Mouse (Mus musculus) retina, adult 2 months (tissue): ENCODE results near the gene Ell.

Experiments used
- DNase-seq: peaks from one replicate; pipeline ENCODE4 v3.0.0-alpha.2; 2012; ENCODE audit warnings: low read depth, low spot score

The Ell gene

DNA sequence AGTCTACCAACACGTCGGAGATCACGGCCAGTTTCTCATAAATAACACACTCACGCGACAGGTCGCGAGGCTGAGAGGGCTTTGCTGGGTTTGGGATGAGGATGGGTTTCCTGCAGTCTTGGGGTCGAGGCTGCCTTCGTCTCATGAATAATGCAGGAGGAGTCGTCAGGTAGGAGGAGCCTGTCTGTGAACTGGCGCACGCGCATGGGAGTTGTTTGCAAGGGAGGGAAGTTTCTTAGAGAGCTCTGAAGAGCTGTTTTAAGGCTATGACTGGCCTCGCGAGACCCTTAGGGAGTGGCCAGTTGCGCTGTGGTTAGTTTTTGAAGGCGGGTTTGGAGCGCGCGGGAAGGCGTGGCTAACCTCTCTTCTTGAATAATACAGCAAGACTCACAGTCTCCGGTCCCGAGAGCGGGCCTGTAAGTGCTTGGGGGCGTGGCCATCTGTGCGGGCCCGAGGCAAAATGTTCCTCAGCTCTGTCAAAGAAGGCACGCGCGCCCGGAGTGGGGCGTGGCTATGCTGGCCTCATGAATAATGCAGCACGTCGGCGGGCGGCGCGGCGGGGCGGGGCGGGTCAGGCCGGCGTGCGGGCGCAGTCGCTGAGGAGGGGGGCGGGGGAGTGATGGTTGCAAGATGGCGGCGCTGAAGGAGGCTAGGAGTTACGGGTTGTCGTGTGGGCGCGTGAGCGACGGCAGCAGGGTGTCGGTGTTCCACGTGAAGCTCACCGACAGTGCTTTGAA, at the start of gene Ell:
Gene Ell (plus strand): TSS at position 381 of the 737 bp plus-strand sequence.
- peak; percentile 90 for DNase-seq

DNA sequence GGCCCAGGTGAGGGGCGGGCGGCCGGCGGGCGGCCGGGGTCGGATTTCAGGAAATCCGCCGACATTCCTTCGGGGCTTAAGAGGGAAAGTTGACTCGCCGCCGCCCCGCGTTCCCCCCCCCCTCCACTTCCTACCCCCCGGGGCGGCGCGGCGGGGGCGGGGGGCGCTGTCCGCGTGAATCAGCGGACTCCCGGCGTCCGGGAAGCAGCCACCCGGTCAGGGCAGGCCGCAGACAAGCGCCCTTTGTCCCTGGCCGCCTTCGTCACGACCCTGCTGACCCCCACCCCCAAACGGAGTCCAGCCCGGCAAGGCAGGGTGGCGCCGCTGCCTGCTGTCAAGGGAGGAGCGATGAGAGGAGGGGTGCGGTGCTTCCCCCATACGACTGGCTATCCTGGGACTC, 49.7 kb upstream of the Ell start:
- DNase-seq = no peak

DNA sequence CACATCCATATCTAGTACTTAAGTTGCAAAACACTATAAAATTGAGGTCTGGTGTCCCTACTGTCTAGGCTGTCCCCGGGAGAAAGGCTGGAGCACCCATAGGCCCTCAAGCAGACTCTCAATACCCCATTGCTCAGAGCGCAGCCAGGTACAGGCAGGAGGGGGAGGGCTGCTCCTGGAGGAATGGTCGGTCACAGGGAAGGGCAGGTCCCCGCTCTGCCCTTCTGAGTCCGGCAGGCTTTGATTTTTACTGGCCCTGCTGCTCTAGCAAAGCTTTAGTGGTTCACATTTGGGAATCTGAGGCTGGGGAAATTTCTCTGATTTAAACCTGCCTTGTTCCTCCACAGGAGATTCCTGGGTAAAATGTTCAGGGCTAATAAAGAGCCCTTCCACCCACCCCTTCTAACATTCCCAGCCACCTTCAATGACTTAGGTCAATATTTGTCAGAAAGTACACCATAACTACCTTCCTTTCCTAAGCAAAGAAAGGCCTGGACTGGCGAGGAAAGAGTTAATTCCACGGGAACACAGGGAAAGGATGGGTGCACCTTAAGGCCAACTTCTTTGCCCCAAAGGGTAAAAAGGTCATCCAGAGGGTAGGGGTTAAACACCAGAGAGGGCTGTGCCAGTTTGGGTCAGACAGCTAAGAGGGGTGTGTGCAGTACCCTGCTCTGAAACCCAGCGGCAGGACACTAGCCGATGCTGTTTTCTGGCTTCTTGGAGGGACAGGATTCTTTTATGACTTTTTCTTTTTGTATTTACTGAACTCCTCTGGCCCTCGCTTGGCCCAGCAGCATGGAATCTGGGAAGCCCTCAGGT, 49.0 kb upstream of the Ell start:
- DNase-seq = no peak

DNA sequence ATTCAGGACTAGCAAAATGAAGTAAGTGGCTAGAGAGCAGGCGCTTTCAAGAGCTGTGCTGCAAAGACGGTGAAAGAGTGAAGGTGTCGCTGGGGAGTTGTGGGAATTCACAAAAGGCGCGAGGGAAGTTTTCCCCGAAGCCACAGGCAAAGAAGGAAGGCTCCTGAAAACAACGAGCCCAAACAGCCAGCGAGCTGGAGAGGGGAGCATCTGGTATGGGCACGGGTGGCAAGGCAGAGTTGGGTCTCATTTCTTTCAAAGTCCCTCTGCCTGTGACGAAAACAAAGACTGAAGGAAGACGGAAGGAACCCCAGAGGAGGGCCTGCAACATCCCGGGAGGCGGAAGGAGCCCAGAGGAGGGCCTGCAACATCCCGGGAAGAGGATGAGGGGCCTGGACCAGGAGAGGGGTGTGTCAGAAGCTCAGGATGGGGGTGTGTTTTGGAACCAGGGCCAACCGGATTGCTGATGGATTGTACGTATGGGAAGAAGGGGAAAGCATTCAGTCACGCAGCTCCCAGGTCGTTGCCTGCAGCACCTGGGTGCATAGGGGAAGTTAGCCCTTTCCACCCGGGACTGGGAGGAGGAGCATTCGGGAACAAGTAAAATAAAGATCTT, 48.3 kb upstream of the Ell start:
- DNase-seq = no peak

DNA sequence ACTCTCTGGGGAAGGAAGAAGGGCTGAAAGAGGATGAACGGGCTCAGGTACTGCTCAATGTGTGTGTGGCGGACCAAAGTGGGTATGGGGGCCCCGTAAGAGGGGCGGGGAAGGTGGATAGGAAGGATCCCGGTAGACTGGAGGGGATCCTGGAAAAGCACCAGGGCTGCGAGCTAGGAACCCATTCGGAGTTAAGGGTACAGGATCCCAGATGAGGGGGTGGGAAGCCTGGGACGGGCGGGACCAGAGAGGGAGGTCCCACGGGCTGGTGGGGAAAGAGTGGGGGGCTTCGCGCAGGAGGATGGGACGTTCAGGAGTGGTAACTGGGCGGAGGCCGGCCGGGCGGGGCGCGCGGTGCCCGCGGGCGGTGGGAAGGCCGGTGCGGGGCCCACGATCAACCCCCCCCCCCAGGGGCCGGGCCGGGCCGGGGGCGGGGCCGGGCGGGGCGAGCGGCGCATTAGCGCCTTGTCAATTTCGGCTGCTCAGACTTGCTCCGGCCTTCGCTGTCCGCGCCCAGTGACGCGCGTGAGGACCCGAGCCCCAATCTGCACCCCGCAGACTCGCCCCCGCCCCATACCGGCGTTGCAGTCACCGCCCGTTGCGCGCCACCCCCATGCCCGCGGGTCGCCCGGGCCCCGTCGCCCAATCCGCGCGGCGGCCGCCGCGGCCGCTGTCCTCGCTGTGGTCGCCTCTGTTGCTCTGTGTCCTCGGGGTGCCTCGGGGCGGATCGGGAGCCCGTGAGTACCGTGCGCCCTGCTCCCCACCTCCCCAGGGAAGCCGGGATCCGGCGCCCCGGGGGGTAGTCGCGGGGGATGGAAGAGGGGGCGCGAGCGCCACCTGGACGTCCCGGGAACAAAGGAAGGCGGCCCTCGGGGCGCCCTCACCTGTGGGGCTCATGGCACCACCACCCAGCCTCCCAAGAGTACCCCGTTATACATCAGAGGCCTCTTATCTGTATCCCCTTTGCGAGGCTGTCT, 46.3 kb upstream of the Ell start, which contains the start of gene Crlf1:
Gene Crlf1 (plus strand): TSS at position 495 of the 977 bp plus-strand sequence.
- no peak for DNase-seq

DNA sequence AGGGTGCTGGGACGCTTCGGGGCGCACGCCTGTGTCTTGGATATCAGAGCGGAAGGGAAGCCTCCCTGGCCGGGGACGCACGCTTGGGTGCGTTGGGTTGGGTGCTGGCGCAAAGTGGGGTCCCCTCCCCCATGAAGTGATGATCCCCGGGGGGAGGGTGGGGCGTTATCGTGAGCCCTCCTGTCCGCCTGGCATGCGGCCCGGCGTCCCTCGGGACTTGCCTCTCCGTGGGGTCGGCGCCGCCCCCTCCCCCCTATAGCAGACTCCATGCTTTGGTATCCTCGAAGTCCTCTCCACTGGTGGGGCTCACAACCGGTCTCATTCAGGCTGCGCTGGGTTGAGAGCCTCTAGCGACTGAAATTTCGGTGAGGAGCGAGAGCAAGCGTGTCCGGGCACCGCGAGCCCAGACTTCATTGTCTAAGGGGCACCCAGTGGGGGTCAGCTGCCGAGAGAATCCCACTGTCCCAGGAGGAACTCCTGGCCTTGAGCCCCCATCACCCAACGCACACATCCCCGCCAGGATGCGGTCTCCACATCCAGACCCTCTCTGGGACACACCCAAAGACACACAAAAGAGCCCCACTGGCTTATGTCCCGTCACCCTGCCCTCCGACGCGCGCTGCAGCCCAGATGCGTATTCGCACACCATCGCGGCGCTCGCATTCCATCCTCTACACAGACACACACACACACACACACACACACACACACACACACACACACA, 45.4 kb upstream of the Ell start:
- no peak for DNase-seq

DNA sequence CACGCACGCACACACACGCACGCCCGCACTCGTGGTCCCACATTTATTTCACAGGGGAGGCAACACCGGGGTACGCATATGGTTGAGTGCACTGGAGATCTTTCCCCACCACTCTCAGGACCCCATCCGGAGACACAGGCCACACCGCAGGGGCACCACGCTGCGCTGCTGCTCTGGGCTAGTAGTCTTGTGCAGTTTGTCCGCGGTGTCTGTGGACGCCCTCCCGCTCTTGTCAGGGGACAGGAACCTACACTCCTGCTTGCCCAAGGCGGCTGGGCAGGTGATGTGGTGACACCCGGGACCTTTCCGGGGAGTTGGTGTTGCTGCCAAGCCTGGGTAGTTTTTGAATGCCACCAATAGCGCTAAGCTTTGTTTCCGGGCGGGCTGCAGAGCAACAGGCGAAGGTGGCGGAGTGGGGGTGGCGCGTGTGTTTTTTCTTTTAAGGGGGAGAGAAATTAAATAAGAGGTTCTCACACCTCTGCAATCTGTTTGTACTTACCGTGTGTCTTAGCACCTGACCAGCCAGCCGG, 44.8 kb upstream of the Ell start:
- no peak for DNase-seq

DNA sequence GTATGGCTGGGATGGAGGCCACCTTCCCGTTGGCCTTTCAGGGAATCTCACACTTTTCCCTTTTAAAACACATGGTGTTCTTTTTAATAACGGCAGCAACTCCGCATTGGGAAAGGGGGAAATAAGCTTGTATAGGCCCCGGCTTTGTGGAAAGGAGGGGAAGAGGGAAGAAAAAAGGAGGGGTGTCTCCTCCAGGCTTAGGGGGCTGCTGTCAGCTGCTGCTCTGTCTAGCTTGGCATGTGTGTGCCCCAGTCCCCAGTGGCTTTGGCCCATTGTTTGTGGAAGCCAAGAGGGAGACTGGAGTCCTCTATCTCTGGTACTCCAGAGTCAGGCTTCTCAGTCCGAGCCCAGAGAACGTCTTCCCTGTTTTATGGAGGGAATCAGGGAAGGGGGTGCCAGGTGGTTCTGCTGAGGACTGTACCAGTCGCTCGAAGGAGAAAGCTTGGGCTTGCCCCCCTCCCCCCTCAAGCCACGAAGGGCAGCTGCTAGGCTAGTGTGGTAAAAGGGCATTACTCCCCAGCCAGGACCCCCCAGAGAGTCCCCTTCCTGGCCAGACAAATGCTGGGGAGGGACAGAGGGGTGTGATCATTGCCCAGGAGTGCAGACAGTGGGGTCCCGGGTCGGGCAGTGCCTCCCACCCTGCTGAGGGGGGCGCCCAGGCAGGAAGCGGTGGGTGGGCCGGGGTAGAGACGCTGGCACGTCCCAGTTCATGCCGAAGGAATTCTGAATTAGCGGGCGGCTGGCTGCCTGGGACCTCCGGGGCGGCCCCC, 44.1 kb upstream of the Ell start:
- DNase-seq = no peak

DNA sequence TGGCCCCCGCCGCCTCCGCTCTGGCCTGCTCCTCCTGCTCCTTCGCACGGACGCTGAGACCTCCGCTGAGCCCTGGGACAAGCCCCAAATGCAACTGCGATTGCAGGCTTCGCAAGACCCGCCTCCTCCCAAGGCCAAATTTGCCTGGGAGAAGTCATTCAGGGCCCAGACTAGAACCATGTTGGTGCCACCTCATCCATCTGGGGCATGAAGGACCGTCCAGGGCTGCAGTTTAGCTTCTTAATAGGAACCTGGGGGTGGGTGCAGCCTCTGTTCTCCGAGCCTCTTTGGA, 43.5 kb upstream of the Ell start:
- no peak for DNase-seq

DNA sequence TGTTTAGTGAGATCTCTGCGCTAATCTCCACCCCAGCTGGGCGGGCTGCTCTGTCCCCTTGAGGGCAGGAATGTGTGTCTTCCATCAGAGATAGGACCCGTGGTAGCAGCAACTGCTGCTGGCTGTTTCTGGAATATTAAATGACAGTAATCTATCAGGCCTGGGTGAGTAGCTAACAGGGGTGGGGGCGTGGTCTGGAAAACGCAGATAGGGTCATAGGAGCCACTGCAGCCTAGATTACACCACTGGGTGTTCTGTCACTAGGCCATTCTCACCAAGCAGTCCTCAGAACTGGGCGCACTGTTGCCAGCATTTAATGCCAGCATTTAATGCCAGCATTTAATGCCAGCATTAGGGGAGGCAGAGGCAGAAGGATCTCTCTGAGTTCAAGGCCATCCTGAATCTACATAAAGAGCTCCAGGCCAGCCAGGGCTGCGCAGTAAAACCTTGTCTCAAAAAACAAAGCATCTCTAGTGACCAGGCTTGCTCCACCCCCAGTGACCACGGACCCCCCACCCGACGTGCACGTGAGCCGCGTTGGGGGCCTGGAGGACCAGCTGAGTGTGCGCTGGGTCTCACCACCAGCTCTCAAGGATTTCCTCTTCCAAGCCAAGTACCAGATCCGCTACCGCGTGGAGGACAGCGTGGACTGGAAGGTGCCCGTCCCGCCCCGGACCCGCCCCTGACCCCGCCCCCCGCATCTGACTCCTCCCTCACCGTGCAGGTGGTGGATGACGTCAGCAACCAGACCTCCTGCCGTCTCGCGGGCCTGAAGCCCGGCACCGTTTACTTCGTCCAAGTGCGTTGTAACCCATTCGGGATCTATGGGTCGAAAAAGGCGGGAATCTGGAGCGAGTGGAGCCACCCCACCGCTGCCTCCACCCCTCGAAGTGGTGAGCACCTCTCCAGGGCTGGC, 38.6 kb upstream of the Ell start:
- DNase-seq = no peak

DNA sequence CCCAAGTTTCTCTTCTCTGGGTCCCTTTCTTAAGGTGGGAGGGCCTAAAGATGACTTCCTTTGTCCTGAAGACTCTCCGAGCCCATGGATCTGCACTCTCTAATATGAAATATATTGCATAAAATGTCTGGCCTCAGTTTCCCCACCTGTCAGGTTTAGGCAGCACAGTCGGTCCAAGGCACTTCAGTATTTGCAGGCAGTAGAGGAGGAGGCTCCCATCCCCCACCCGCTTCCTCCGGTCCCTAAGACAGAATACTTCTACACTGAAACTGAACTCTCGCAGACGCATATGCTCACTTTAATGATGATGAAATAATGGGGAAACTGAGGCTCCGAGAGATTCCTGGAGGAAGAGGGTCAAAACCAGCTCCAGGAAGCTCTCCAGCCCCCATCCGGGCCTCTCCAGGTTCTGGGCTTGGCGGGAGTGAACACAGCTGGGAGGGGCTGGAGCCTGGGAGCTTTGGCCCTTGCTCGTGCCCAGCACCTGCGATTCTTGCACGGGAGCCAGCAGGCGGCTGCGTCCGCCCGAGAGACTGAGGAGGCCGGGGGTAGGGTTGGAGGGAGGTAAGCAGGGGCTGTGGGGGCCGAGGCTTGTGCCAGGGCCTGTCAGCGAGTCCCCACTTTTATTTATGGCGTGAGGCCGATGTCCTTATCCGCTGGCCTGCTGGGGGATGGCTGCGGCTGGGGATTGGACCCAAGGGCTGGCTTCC, 37.3 kb upstream of the Ell start:
- no peak for DNase-seq

DNA sequence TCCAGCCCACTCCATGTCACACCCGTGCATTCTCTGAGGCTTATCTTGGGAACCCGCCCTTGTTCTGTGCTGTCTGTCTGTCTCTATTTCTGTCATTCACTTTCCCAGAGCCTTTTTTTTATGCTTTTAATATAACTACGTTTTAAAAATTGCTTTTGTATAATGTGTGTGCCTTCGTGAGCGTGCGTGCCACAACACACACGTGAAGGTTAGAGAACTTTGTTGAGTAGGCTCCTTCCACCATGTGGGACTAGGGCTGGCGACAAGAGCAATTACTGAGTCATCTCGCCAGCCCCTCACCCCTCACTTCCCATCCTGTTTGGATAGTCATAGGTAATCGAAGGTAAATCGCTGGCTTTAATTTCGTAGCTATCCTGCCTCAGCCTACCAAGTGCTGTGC, 36.7 kb upstream of the Ell start:
- DNase-seq = no peak

DNA sequence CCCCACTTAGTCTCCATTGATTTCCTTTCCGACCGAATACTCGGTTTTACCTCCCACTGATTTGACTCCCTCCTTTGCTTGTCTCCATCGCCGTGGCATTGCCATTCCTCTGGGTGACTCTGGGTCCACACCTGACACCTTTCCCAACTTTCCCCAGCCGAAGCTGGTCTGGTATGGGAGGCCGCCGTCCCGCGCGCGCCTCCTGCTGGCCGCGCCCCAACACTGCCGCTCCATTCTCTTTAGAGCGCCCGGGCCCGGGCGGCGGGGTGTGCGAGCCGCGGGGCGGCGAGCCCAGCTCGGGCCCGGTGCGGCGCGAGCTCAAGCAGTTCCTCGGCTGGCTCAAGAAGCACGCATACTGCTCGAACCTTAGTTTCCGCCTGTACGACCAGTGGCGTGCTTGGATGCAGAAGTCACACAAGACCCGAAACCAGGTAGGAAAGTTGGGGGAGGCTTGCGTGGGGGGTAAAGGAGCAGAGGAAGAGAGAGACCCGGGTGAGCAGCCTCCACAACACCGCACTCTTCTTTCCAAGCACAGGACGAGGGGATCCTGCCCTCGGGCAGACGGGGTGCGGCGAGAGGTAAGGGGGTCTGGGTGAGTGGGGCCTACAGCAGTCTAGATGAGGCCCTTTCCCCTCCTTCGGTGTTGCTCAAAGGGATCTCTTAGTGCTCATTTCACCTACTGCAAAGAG, 36.1 kb upstream of the Ell start:
- DNase-seq = no peak

DNA sequence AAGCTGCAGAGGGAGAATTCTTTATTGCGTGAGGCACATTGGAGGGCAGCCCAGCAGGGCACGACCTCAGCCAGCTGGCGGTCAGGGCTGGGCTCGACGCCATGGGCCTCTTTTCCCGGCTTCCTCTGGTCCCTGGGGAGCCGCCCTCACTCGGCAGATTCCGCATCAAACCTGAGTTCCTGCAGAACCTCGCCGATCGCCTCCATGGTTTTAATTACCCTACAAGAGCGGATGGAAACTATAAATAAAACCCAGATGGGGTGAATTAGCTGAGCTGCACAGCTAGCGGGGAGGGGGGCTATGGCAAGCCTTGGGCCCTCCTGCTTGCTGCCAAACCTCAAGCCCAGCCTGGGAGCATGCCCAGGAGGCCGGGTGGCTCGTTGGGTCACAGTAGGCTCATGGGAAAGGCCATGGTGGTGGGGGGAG, 35.0 kb upstream of the Ell start:
- no peak for DNase-seq

DNA sequence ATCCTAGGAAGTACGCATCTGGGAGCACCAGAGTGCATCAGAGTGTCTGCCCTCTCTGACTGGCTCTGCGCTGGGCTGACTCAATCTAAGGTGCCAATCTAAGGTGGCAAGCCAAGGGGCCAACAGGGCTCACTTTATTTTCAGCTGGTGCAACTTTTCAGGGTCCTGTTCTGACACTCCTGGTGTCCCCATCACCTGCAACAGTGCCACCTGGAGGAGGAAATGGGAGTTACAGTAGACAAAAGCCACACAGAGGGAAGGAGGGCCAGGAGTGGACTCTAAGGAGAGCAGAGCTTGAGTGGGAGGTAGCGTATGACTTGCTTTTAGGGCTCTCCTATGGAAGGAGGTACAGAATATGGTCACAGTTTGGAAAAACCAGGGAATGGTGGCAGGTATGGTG, 34.4 kb upstream of the Ell start:
- no peak for DNase-seq

DNA sequence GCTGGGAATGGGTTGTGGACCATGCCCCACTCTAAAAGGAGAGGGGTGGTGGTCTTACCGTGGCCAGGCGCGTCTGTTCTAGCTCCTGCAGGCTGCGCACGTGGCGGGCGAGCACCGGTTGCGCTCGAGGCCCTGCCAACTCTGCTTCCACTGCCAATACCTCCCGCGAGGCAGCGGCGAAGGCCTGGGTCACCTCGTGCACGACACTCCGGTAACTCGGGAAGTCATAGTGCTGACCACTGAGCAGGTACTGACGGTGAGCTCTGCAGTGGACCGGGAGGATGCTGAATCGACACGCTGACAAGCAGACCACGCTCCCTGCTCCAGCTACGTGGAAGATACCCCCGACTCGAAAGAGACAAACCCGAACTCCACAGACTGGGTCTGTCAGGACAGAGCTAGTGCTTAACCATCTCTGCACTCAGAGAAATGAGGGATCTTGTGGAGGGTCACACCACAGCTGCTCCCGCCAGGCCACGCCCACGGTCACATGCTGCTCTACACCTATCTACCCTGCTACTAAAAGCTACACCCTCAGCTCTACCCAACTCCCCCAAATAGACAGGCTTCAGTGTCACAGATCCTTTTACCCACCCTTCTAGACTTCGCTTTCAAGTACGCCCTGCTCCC, 33.4 kb upstream of the Ell start:
- no peak for DNase-seq
